In the genomic region with DNA sequence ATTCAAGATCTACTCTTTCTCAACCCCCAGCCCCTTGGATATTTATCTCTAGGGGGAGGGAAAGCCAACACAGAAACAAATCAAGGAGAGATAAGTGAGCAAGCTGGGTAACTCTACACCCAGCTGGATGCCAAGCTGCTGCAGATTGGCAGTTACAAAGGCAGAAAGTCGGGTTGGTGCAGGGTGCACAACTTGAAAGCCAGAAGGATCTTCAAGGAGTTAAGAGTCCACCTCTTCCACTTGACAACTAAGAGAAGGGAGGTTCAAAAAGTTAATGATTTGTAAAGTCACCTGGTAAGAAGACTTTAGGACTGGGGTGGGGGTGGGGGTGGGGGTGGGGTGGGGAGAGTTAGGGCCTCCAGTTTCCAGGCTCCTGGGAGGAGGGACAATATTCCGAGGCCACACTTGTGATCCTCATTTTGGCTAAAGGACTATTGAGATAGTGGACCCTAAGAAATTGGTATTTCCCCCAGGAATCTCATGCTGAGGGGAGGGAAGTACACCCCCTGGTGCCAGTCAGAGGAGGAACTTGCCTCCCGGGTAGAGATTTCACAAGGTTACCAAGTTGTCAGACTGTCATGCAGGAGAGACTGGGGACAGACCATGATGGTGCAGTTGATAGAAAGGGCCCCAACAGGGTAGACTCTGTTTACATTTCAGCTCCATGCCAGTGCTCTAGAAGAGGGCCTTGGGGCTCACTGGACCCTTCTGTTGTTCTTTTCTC, we compare ENCODE assay signal across 13 mouse cellular contexts.
DNase-seq lines count a peak whose midpoint lies in the region; ATAC-seq and TF ChIP-seq lines count a peak whose summit lies in the region.
"Had no signal": no experiment of that assay in that cellular context is flagged by ENCODE, and none has a peak within 500 bp of the region (broad histone marks: within the 10 kb centered on the region; RNA-seq: fewer than 3 reads in every experiment).

No protein-coding gene starts in this region.

- H3K4me1 ChIP-seq in heart, adult 2 months (ENCODE audit: control insufficient read depth, insufficient read depth, low read length): peaks cover 39% of the 10 kb centered on the region
- H3K4me1 ChIP-seq in kidney, embryonic 16.5 days (ENCODE audit: insufficient read depth, low read length): peaks cover 59% of the 10 kb centered on the region

- DNase-seq in heart, adult 2 months: no peak
- DNase-seq in heart, postnatal 10 days: no peak
- DNase-seq in lung, postnatal 4 days: peak; percentile 53 to 77
- DNase-seq in natural killer cell, adult 2 months (ENCODE audit: low spot score in 2 of 2): no peak
- DNase-seq in thymus, adult 18-20 months: no peak
- DNase-seq in layer of hippocampus, adult 11-12 months (ENCODE audit: low spot score): no peak
- DNase-seq: cerebellum, adult 8-10 months; heart, adult 18-20 months had no signal

- H3K4me2 ChIP-seq in kidney, embryonic 16.5 days (replicated peaks; ENCODE audit: low read depth, low read length): peak overlapping the region; percentile 23; the same call in 1 of the 2 replicates
- H3K4me2 ChIP-seq: forebrain, embryonic 13.5 days; hindbrain, embryonic 13.5 days had no signal

- H3K27ac ChIP-seq in heart, adult 2 months: peak overlapping the region; percentile 54
- peak overlapping the region; percentile 88 for H3K27ac ChIP-seq in kidney, embryonic 16.5 days (ENCODE audit: low read length)
- H3K27ac ChIP-seq: forebrain, embryonic 13.5 days; hindbrain, embryonic 13.5 days had no signal

- no peak overlapping the region for H3K9ac ChIP-seq in heart, adult 2 months (ENCODE audit: low read depth, low read length)
- no peak overlapping the region for H3K9ac ChIP-seq in kidney, embryonic 16.5 days (replicated peaks; ENCODE audit: low read length)
- H3K9ac ChIP-seq: forebrain, embryonic 13.5 days; hindbrain, embryonic 13.5 days had no signal

- intact Hi-C loops in heart, adult 2 months (cut with DNase I): no loop called here
- intact Hi-C loops in heart, postnatal 10 days (cut with DNase I): no loop called here

- H3K27me3 ChIP-seq in heart, adult 2 months (ENCODE audit: control insufficient read depth, insufficient read depth, low read length): no peaks in the 10 kb centered on the region
- H3K27me3 ChIP-seq in kidney, embryonic 16.5 days (ENCODE audit: insufficient read depth, low read length): no peaks in the 10 kb centered on the region
- H3K27me3 ChIP-seq: forebrain, embryonic 13.5 days; hindbrain, embryonic 13.5 days had no signal

- TF ChIP-seq POLR2A in heart, adult 2 months (IDR thresholded peaks at IDR 0.05; ENCODE audit: insufficient read depth, low read depth, low read length): no peak

- peak; percentile 73 for ATAC-seq in granulocyte monocyte progenitor cell, adult 5-6 weeks (replicated peaks; ENCODE audit: poor library complexity, severe bottlenecking)
- peak; percentile 58; the same call in 1 of the 2 replicates for ATAC-seq in kidney, embryonic 16.5 days (ENCODE audit: low FRiP score, low TSS enrichment)
- ATAC-seq: forebrain, embryonic 13.5 days had no signal

- peaks cover 55% of the 10 kb centered on the region for H3K36me3 ChIP-seq in heart, adult 2 months (ENCODE audit: control insufficient read depth, insufficient read depth, low read length)
- H3K36me3 ChIP-seq in kidney, embryonic 16.5 days (ENCODE audit: insufficient read depth, low read length): peaks cover 10% of the 10 kb centered on the region; the same call in 1 of the 2 replicates
- H3K36me3 ChIP-seq: G1E; hindbrain, embryonic 13.5 days had no signal

- no peak for TF ChIP-seq EP300 in heart, adult 2 months (IDR thresholded peaks at IDR 0.05; ENCODE audit: insufficient read depth, low read depth, low read length)

- WGBS in heart, adult 2 months: 57% methylated on average over 3 of the region's 3 CpGs
- 32% methylated on average over 3 of the region's 3 CpGs for WGBS in kidney, embryonic 16.5 days

- no peak for TF ChIP-seq CTCF in heart, adult 2 months (IDR thresholded peaks at IDR 0.05)

- H3K9me3 ChIP-seq in kidney, embryonic 16.5 days (ENCODE audit: low read length): no peaks in the 10 kb centered on the region
- H3K9me3 ChIP-seq: forebrain, embryonic 13.5 days; G1E; hindbrain, embryonic 13.5 days had no signal

- H3K4me3 ChIP-seq in heart, adult 2 months: no peak overlapping the region
- no peak overlapping the region for H3K4me3 ChIP-seq in kidney, embryonic 16.5 days (ENCODE audit: low read length)
- H3K4me3 ChIP-seq: forebrain, embryonic 13.5 days; hindbrain, embryonic 13.5 days had no signal

- no peaks in the 10 kb centered on the region for H3K79me2 ChIP-seq in heart, adult 2 months (replicated peaks; ENCODE audit: control insufficient read depth, insufficient read depth, low read length)

Comparison
In these comparisons a context has a peak if more than half of its experiments do, and no peak if none do; other contexts are left out.
1. DNase-seq: peak in lung, postnatal 4 days (2 of 2); none in heart, adult 2 months (0 of 2), heart, postnatal 10 days (0 of 2), natural killer cell, adult 2 months (0 of 2), thymus, adult 18-20 months (0 of 2) and layer of hippocampus, adult 11-12 months (single experiment).